Mouse (Mus musculus): ENCODE results near the gene Map2k6. TPM values are rescaled to one million over a fixed set of nuclear protein-coding genes. Genes with fewer than 3 reads are reported as not detected.

Gene Map2k6
- polyA plus RNA-seq, 2 experiments = 2.8 to 3.6 TPM

DNA sequence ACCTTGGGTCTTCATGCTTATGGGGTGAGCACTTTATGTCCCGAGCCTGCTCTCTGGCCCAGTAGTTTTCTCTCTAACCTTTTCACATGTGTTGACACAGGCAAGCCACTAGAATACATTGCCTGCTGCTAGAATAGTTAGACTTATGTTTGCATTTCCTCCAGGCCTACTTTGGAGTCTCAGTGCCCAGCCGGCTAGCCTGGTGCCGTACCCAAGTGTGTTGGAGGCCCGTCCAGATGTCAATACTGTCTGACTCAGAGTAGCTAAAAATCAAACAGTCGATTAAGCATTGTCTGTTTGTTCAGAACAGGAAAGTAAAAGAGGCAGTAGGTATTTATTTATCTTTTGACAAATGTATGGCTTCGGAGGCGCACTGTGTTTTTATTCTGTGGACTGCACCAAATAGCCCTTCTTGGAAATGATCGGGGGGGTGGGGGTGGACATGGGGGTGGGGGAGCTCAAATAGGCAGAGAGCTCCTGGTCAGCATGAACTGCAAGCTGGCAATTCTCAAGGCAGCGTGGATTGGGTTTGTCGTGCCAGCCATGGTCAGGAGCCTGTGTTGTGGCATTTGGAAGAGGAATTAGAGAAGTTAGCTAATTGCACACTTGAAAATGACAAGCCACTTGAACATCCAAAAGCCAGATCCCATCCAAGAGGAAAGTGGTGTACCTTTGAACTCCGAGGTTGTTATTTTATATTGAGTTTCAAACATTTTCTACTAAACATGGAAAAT is 104.2 kb downstream of the Map2k6 start:
- H3K4me3 ChIP-seq (ENCODE audit: insufficient read depth in 1 of 2, low read depth in 2 of 2, low read length in 2 of 2) = no peak overlapping the region
- no peaks in the 10 kb centered on the region for H3K27me3 ChIP-seq (ENCODE audit: control insufficient read depth, insufficient read depth, low read length)
- no peaks in the 10 kb centered on the region for H3K9me3 ChIP-seq (ENCODE audit: control insufficient read depth, low read length)
- WGBS (ENCODE audit: insufficient replicate concordance) = 74% methylated on average over 11 of the region's 11 CpGs
- DNase-seq (ENCODE audit: low read depth in 3 of 3, low spot score in 3 of 3) = no peak
- H3K9ac ChIP-seq (replicated peaks) = no peak overlapping the region
- no peak overlapping the region for H3K27ac ChIP-seq
- H3K4me2 ChIP-seq (ENCODE audit: low read depth) = no peak overlapping the region
- no peaks in the 10 kb centered on the region for H3K36me3 ChIP-seq (replicated peaks; ENCODE audit: control insufficient read depth, insufficient read depth, low read depth)
- no peak for ATAC-seq (ENCODE audit: insufficient read depth)
- TF ChIP-seq CTCF (IDR thresholded peaks at IDR 0.05; ENCODE audit: low read depth) = no peak
- no peak for TF ChIP-seq EP300 (IDR thresholded peaks at IDR 0.05; ENCODE audit: low read depth)
- H3K4me1 ChIP-seq (replicated peaks; ENCODE audit: control insufficient read depth in 2 of 2, insufficient read depth in 2 of 2, low read length in 1 of 2) = peaks cover 0 to 4% of the 10 kb centered on the region in 2 experiments; a peak in 2 of 4 replicates

DNA sequence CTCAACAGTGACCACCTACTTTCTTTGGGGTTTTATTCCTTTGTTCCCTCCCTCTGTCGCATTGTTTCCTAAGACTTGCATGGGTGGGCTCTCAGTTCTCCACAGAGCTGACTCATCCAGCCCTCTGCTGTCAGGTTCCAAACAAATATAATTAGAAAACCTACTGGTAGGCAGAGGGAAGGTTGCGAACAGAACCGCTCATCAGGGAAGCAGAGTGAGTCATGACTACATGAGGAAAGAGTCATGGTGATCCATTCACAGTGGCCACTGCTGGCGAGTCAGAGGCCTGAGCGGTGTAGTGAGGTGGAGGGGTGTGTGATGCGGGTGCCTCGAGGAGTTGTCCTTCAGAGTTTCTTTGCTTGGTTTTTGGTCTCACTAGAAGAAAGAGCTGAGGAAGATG is 112.5 kb downstream of the Map2k6 start:
- no peaks in the 10 kb centered on the region for H3K4me1 ChIP-seq (replicated peaks; ENCODE audit: control insufficient read depth in 2 of 2, insufficient read depth in 2 of 2, low read length in 1 of 2)
- H3K27me3 ChIP-seq (ENCODE audit: control insufficient read depth, insufficient read depth, low read length) = no peaks in the 10 kb centered on the region
- TF ChIP-seq EP300 (IDR thresholded peaks at IDR 0.05; ENCODE audit: low read depth) (no peak), CTCF (IDR thresholded peaks at IDR 0.05; ENCODE audit: low read depth) (no peak)
- no peaks in the 10 kb centered on the region for H3K36me3 ChIP-seq (replicated peaks; ENCODE audit: control insufficient read depth, insufficient read depth, low read depth)
- H3K4me2 ChIP-seq (ENCODE audit: low read depth) = no peak overlapping the region
- ATAC-seq (ENCODE audit: insufficient read depth) = no peak
- DNase-seq (ENCODE audit: low read depth in 3 of 3, low spot score in 3 of 3) = no peak
- H3K4me3 ChIP-seq (ENCODE audit: insufficient read depth in 1 of 2, low read depth in 2 of 2, low read length in 2 of 2) = no peak overlapping the region
- no peaks in the 10 kb centered on the region for H3K9me3 ChIP-seq (ENCODE audit: control insufficient read depth, low read length)
- H3K9ac ChIP-seq (replicated peaks) = no peak overlapping the region
- WGBS (ENCODE audit: insufficient replicate concordance) = 79% methylated on average over 7 of the region's 7 CpGs
- H3K27ac ChIP-seq = no peak overlapping the region

DNA sequence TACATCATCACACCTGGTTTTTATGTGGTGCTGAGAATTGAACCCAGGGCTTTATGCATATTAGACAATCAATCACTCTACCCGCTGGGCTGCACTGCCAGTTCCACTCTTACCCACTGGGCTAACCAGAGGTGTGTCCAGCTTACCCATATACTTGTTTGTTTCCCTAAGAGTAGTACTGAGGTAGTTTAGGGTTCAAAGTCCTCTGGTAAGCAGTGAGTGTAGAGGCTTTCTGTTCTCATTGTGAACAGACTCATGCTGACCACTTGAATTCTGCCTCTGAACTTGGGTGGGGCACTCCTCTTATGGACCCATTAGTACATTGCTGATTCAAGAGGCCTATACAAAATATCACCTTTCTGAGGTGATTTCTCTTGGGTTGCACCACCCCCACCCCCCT is 119.7 kb downstream of the Map2k6 start:
- H3K27me3 ChIP-seq (ENCODE audit: control insufficient read depth, insufficient read depth, low read length) = no peaks in the 10 kb centered on the region
- whole genome bisulfite sequencing (ENCODE audit: insufficient replicate concordance) = 70% methylated on average over 1 of the region's 1 CpGs
- no peak overlapping the region for H3K27ac ChIP-seq
- DNase-seq (ENCODE audit: low read depth in 3 of 3, low spot score in 3 of 3) = no peak
- H3K36me3 ChIP-seq (replicated peaks; ENCODE audit: control insufficient read depth, insufficient read depth, low read depth) = no peaks in the 10 kb centered on the region
- no peak overlapping the region for H3K4me2 ChIP-seq (ENCODE audit: low read depth)
- H3K9ac ChIP-seq (replicated peaks) = no peak overlapping the region
- H3K4me3 ChIP-seq (ENCODE audit: insufficient read depth in 1 of 2, low read depth in 2 of 2, low read length in 2 of 2) = no peak overlapping the region
- no peak for ATAC-seq (ENCODE audit: insufficient read depth)
- no peaks in the 10 kb centered on the region for H3K9me3 ChIP-seq (ENCODE audit: control insufficient read depth, low read length)
- H3K4me1 ChIP-seq (replicated peaks; ENCODE audit: control insufficient read depth in 2 of 2, insufficient read depth in 2 of 2, low read length in 1 of 2) = no peaks in the 10 kb centered on the region
- no peak for TF ChIP-seq EP300 (IDR thresholded peaks at IDR 0.05; ENCODE audit: low read depth)
- TF ChIP-seq CTCF (IDR thresholded peaks at IDR 0.05; ENCODE audit: low read depth) = no peak

DNA sequence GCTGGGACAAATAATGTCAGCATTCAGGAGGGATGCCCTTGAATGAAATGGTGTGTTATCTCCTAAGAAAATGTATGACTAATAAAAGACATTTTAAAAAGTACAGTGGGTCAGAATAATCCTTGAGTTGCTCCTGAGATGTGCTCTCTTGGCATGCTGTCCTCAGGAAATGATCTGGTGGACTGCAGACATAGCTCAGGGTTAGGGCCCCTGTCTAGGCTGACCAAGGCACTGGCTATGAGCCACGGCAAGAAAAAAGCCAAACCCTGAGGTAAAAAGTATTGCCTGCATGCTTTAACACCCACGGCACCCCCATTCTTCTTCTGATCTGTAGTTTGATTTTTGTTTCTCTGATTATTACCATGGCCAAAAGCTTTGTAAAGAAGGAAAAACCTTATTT is 124.0 kb downstream of the Map2k6 start:
- ATAC-seq (ENCODE audit: insufficient read depth) (no peak), DNase-seq (ENCODE audit: low read depth in 3 of 3, low spot score in 3 of 3) (no peak)
- H3K27me3 ChIP-seq (ENCODE audit: control insufficient read depth, insufficient read depth, low read length) = no peaks in the 10 kb centered on the region
- TF ChIP-seq EP300 (IDR thresholded peaks at IDR 0.05; ENCODE audit: low read depth) (no peak), CTCF (IDR thresholded peaks at IDR 0.05; ENCODE audit: low read depth) (no peak)
- H3K9me3 ChIP-seq (ENCODE audit: control insufficient read depth, low read length) = no peaks in the 10 kb centered on the region
- H3K9ac ChIP-seq (replicated peaks) = no peak overlapping the region
- no peak overlapping the region for H3K27ac ChIP-seq
- H3K4me1 ChIP-seq (replicated peaks; ENCODE audit: control insufficient read depth in 2 of 2, insufficient read depth in 2 of 2, low read length in 1 of 2) = no peaks in the 10 kb centered on the region
- WGBS (ENCODE audit: insufficient replicate concordance) = 52% methylated on average over 2 of the region's 2 CpGs
- no peak overlapping the region for H3K4me2 ChIP-seq (ENCODE audit: low read depth)
- no peak overlapping the region for H3K4me3 ChIP-seq (ENCODE audit: insufficient read depth in 1 of 2, low read depth in 2 of 2, low read length in 2 of 2)
- no peaks in the 10 kb centered on the region for H3K36me3 ChIP-seq (replicated peaks; ENCODE audit: control insufficient read depth, insufficient read depth, low read depth)

DNA sequence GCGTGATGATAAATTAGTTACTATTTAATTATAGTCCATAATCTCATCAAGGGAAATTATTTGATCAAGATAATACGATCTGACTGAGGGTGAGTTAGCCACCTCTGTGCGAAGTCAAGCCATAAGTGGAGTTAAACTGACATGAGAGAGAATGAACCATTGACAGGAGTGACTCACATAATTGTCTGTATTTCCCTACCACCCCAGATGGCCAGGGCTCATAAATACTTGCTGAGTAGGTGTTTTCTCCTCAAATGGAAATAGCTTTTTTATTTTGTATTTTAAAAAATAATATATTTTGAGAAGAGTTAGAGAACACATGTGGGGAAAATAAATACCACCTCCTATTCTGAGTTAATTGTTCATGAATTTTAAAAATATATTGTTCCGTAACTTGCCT is 127.2 kb downstream of the Map2k6 start:
- DNase-seq (ENCODE audit: low read depth in 3 of 3, low spot score in 3 of 3) = no peak
- 69% methylated on average over 4 of the region's 4 CpGs for WGBS (ENCODE audit: insufficient replicate concordance)
- Histone ChIP-seq H3K4me3 (ENCODE audit: insufficient read depth in 1 of 2, low read depth in 2 of 2, low read length in 2 of 2) (no peak overlapping the region), H3K9me3 (ENCODE audit: control insufficient read depth, low read length) (no peaks in the 10 kb centered on the region), H3K4me2 (ENCODE audit: low read depth) (no peak overlapping the region), H3K27me3 (ENCODE audit: control insufficient read depth, insufficient read depth, low read length) (no peaks in the 10 kb centered on the region), H3K27ac (no peak overlapping the region), H3K4me1 (replicated peaks; ENCODE audit: control insufficient read depth in 2 of 2, insufficient read depth in 2 of 2, low read length in 1 of 2) (no peaks in the 10 kb centered on the region), H3K36me3 (replicated peaks; ENCODE audit: control insufficient read depth, insufficient read depth, low read depth) (no peaks in the 10 kb centered on the region), H3K9ac (replicated peaks) (no peak overlapping the region)
- ATAC-seq (ENCODE audit: insufficient read depth) = no peak
- TF ChIP-seq EP300 (IDR thresholded peaks at IDR 0.05; ENCODE audit: low read depth) (no peak), CTCF (IDR thresholded peaks at IDR 0.05; ENCODE audit: low read depth) (no peak)
